Mouse (Mus musculus) brain, embryonic 14.5 days (tissue): ENCODE measurements at regions not wholly inside any gene's neighbourhood (a gene's known extent, or its start where the extent isn't known, plus 50 kb on each side); places are given as distances from the start of the nearest gene placed in this dataset.

Experiments
- CTCF ChIP-seq: fragments of 200-500 bp; IDR thresholded peaks from 2 replicates; pipeline ENCODE4 v1.5.1; 2012; ENCODE audit warnings: inconsistent platforms, mild to moderate bottlenecking, moderate library complexity, borderline replicate concordance; ENCODE audit not compliant: insufficient read depth, insufficient read length; ENCODE audit errors: extremely low read depth
- POLR2A ChIP-seq: fragments of 200-500 bp; IDR thresholded peaks from 2 replicates; pipeline ENCODE4 v1.6.1; 2012; ENCODE audit warnings: mild to moderate bottlenecking, inconsistent platforms, borderline replicate concordance; ENCODE audit not compliant: poor library complexity, insufficient read depth, insufficient read length, severe bottlenecking; ENCODE audit errors: extremely low read depth

GRCm38 (mm10) chr1:57096248-57096600 lies 117.8 kb upstream of the Satb2 start:
- TF ChIP-seq CTCF = no peak
- no peak for TF ChIP-seq POLR2A
